Mouse (Mus musculus): ENCODE data around the gene Hormad2. TPM values are rescaled to one million over a fixed set of nuclear protein-coding genes. Genes with fewer than 3 reads are reported as not detected.

The Hormad2 gene
- polyA plus RNA-seq, 1 experiment from 2014 or later = 0.09 TPM

GRCm38 (mm10) chr11:4296610-4297275 lies 144.2 kb downstream of the Hormad2 start:
- H3K4me1 ChIP-seq (ENCODE audit: control insufficient read depth, insufficient read depth, low read length) = peaks cover 4% of the 10 kb centered on the region; the same call in 1 of the 2 replicates
- H3K9ac ChIP-seq (ENCODE audit: low read depth, low read length) = no peak overlapping the region
- no peaks in the 10 kb centered on the region for H3K27me3 ChIP-seq (ENCODE audit: control insufficient read depth, insufficient read depth, low read depth, low read length)
- H3K4me3 ChIP-seq (ENCODE audit: low read depth, low read length) = no peak overlapping the region
- H3K4me2 ChIP-seq (ENCODE audit: low read length) = no peak overlapping the region
- no peaks in the 10 kb centered on the region for H3K9me3 ChIP-seq (replicated peaks; ENCODE audit: control insufficient read depth, low read length, poor library complexity, severe bottlenecking)
- ATAC-seq = no peak
- WGBS = 69% methylated on average over 10 of the region's 10 CpGs
- H3K36me3 ChIP-seq (ENCODE audit: control insufficient read depth, insufficient read depth, low read length) = no peaks in the 10 kb centered on the region
- H3K27ac ChIP-seq (ENCODE audit: low read length) = no peak overlapping the region

Other genes starting within 250 kb of the Hormad2 start
- 2.9 and 4.2 TPM in 2 replicates for gene Castor1, start 222.9 kb downstream of the Hormad2 start, polyA plus RNA-seq (2015; fragmentation: Nextera tagmentation; extraction: Ambion mirVana)
- 0.08 and 0.19 TPM in 2 replicates for gene Osm, start 204.7 kb downstream of the Hormad2 start, polyA plus RNA-seq (2015; fragmentation: Nextera tagmentation; extraction: Ambion mirVana)
- gene Lif, start 183.5 kb downstream of the Hormad2 start, polyA plus RNA-seq (2015; fragmentation: Nextera tagmentation; extraction: Ambion mirVana) = 0.06 TPM in 1 of 2 replicates, not detected in the other
- 34.7 and 36.2 TPM in 2 replicates for gene Mtmr3, start 153.8 kb upstream of the Hormad2 start, polyA plus RNA-seq (2015; fragmentation: Nextera tagmentation; extraction: Ambion mirVana)
- not detected in 2 replicates for gene Gm11032, start 179.0 kb upstream of the Hormad2 start, polyA plus RNA-seq (2015; fragmentation: Nextera tagmentation; extraction: Ambion mirVana)
- gene Ascc2, start 196.6 kb upstream of the Hormad2 start, polyA plus RNA-seq (2015; fragmentation: Nextera tagmentation; extraction: Ambion mirVana) = 20.5 and 22.1 TPM in 2 replicates

Data from midbrain, embryonic 16.5 days (tissue).